Mouse (Mus musculus) fat pad, adult 2 months (tissue): ENCODE measurements around the gene Trim63.
"Not testable (repeated sequence)": the region's sequence is repeated elsewhere in the genome, so short reads cannot be mapped to it uniquely, and the experiment has no call there.

Experiments used
- DNase-seq: peaks from one replicate; pipeline ENCODE4 v3.0.0-alpha.2; 2011; ENCODE audit warnings: low read depth, low spot score; ENCODE audit errors: extremely low read depth

Trim63 gene

GRCm38 (mm10) chr4:134314876-134315275 lies at the start of gene Trim63:
Trim63 (plus strand) TSS chr4:134315120.
- no peak for DNase-seq

- DNase-seq, result no peak
Measured at GRCm38 (mm10) chr4:134265860-134266585, 48.9 kb upstream of the Trim63 start.

DNA sequence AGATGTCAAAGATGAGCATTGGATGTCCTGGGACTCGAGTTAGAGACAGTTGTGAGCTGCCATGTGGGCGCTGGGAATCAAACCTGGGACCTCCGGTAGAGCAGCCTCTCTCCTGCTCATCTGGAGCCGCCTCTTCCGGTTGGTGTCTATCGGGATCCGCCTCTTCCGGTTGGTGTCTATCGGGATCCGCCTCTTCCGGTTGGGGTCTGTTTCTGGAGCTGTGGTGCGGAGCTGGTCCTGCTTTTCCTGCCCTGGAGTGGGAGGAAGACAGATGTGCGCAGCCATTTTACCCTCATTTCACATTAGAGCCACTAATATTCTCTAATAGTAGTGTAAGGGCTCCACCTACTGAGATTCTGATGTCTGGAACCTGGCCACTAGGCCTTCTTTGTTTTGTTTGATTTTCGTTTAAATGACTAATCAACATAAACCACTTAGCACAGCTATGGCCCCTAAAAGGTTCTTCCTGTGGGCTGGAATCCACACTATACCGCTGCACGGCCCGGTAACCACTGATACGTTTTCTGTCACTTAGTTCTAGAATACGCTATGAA lies 46.7 kb upstream of the Trim63 start:
- DNase-seq, result no peak

DNA sequence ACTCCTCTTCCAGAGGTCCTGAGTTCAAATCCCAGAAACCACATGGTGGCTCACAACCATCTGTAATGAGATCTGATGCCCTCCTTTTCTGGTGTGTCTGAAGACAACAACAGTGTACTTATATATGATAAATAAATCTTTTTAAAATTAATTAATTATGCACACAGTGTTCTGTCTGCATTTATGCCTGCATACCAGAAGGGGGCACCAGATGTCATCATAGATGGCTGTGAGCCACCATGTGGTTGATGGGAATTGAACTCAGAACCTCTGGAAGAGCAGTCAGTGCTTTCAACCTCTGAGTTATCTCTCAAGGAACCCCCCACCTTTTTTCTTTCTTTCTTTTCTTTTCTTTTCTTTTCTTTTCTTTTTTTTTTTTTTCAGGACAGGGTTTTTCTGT lies 45.3 kb upstream of the Trim63 start:
- DNase-seq, result not testable (repeated sequence)

DNA sequence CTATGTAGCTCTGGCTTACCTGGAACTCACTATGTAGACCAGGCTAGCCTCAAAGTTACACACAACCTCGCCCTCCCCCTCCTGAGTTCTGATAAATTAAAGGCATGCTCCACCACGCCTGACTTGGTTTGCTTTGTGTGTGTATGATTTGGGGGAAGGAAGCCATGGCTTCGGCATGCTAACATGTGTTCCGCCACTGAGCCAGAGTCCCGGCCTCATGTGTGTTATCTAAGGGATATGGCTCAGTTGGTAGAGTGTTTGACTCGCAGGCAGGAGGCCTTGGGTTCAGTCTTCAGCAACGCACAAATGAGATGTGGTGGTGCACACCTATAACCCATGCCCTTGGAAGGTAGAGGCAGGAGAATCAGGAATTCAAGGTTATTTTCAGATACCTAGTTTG lies 42.9 kb upstream of the Trim63 start:
- no peak for DNase-seq

GRCm38 (mm10) chr4:134272731-134273416 lies 42.0 kb upstream of the Trim63 start:
- peak; percentile 40 for DNase-seq

DNA sequence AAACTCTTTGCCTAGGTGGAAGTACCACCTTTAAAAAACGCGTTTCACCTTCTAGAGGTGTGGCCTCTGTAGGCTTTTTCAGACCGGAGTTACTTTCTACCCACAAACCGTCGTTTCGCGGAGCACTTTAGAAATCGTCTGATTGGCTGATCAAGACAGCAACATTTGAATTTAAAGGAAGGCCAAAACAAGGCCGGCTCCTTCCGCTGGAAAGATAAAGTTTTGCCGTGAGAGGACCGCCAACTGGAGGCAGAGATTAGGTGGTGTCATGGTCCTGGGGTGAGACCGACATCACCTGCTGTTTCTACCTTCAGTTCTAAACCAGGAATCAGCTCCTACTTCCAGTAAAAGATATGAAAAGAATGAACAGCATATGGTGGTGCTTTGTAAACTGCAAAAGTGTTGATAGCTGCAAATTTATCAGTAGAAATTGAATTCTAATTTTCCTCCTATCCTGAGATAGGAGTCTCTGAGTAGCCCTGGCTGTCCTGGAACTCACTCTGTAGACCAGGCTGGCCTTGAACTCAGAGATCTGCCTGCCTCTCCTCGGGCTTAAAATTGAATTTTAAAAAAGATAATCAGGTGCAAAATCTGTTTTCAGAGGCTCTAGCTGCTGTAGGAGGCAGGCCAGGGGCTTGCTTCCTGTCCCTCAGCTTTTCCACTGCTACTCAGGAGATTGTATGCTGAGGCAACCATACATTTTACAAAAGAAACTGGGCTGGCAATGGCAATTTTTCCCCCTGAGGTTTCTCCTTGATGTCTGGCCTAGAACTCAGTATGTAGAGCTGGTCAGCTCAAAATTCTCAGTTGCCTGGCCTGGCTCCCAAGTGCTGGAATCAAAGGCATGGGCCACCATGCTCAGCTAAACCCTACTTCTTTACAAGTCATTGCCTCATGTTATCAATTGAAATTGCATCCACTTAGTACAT lies 41.2 kb upstream of the Trim63 start:
- DNase-seq, result peak; percentile 62

DNA sequence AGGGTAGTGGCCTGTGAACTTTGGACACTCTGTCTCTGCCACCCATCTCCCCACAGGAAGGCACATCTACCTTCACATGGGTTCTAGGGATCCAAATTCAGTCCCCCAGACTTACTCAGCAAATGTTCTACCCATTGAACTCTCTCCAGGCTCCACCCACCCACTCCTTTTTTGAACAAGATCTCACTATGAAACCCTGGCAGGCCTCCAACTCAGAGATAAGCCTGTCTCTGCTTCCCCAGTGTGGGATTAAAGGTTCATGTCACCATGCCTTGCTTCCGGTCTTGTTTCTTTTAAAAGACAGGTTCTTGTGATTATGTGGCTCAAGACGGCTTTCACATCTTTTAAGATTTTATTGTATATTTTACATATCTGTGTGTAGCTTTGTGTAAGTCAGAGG lies 30.0 kb upstream of the Trim63 start:
- no peak for DNase-seq

DNA sequence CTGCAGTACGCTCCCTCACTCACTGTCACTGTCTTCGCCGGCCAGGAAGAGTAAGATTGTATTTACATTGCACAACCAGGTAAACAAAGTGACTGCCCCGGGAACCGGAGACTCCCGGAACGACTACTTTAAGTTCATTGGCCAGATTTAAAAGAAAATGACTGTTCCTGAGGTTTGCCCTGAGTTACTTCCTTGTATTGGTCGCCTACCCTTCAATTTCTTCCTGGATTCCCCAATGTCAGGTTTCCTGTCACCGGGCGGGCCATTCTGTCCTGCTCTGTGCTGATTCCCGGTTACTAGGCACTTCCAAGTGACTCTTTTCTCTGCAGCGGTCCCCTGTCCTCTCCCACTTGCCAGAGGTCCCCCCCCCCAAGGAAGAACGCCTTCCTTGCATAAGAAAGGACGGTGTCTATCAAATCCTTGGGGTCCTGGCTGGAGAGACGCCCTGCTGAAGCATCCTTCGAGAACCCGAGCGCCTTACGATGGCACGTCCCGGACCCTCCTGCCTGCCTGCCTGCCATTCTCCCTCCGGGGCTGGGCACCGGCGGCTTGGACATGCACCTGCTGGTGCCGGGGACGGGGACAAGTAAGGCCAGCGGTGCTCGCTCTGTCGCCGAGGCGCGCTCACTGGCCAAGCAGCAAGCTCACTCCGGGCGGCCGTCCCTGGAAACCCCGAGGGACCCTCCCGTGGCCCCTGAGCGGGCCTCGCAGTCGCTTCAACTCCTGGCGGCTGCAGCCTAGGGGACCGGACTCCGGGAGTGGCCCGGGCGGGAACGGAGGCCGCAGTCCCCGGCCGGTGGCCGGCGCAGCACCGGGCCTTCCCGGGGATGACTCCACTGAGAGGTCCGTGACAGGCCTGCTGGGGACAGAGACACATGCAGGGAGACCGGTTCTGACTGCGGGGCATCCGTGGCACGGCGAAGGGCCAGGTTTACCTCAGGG lies 28.4 kb upstream of the Trim63 start:
- DNase-seq, result no peak

GRCm38 (mm10) chr4:134287168-134287564 lies 27.8 kb upstream of the Trim63 start:
- DNase-seq, result no peak

DNA sequence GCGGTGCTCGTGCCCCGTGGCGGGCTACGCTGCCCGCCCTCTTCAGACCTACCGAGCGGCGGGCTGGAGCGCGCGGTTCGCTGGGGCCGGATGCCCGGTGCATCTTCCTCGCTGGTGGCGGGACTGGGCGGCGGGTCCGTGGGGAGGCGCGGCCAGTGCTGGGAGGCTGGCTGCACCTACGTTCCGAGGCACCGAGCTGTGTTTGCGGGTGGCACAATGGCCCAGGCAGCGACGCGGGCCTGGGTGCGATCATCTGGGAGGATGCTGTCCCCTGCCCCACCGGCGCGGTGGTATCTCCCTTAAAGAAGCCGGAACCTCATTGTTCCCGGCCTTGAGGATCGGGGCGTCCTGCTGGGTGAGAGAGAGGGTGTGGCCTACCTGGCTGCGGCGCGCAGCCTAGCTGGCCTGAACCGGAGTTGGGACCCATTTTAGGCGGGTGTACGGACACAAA lies 27.3 kb upstream of the Trim63 start, which contains the start of gene Pdik1l:
Pdik1l (minus strand) TSS at position 321 of the 451 bp plus-strand sequence.
- DNase-seq, result no peak

GRCm38 (mm10) chr4:134288397-134289256 lies 26.3 kb upstream of the Trim63 start:
- DNase-seq, result no peak

DNA sequence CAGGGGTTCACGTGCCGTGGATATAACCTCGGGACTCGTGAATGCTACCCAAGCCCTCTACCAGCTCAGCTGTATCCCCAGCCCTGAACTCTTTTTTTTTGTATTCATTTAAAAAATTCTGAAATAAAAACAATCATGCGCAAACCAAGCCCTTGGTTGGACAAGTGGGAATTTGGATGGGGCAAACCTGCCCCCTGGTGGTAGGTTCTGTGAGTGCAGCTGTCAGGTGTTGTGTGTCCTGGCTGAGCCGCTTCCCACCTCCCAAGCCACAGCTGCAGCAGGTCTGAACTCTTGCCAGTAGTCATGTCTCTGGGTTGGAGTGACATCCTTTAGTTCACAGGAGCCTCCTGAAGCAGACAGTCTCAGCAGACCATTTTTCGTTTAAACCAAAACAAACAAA lies 22.9 kb upstream of the Trim63 start:
- no peak for DNase-seq

GRCm38 (mm10) chr4:134293061-134293691 lies 21.7 kb upstream of the Trim63 start:
- DNase-seq, result no peak

- DNase-seq, result no peak
Measured at GRCm38 (mm10) chr4:134293692-134294163, 21.2 kb upstream of the Trim63 start.

DNA sequence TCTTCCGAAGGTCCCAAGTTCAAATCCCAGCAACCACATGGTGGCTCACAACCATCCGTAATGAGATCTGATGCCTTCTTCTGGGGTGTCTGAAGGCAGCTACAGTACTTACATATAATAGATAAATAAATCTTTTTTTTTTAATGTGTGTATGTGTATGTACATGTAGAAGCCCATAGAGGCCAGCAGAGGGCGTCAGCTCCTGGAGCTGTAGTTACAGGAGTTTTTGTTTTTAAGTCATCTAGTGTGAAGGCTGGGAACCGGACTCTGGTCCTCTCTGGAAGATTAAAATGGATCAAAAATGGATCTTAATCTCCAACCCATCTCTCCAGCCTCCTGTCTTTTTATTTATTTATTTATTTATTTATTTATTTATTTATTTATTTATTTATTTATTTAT lies 18.8 kb upstream of the Trim63 start:
- not testable (repeated sequence) for DNase-seq

DNA sequence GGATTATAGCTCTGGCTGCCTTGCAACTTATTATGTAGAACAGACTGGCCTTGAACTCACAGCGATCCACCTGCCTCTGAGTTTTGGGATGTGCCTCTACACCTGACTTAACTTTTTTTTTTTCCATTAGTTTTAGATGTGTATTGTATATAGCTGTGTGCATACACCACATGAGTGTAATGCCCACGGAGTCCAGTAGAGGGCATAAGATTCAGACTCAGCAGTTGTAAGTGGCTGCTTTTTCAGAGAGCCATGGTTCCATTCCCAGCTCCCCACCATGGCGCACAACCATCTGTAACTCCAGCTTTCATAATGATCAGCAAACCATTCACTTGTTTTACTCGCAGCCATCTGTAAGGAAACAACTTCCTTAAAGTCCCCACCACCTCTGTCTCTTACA lies 18.4 kb upstream of the Trim63 start:
- no peak for DNase-seq

GRCm38 (mm10) chr4:134297369-134297768 lies 17.6 kb upstream of the Trim63 start:
- DNase-seq, result no peak
